Mouse (Mus musculus) midbrain, embryonic 14.5 days (tissue): ENCODE measurements around the gene Scnn1b. TPM values are rescaled to one million over a fixed set of nuclear protein-coding genes. Genes with fewer than 3 reads are reported as not detected.

Experiments used
- ATAC-seq: fragments of 200-750 bp; cut with Nextera tagmentation; 2 replicates; pipeline ENCODE4 v1.8.0; 2017; ENCODE audit warnings: moderate number of reproducible peaks, moderate library complexity; ENCODE audit not compliant: low FRiP score, low TSS enrichment
- DNase-seq: peaks from one replicate; pipeline ENCODE4 v3.0.0-alpha.2; 2015
- H3K27ac ChIP-seq: fragments of 300-500 bp; sonication (generic); replicated peaks from 2 replicates; pipeline ENCODE4 v1.5.1; 2014; ENCODE audit warnings: mild to moderate bottlenecking, low read depth, low read length, moderate library complexity
- H3K27me3 ChIP-seq: fragments of 300-500 bp; sonication (generic); 2 replicates; pipeline ENCODE4 v1.6.1; 2014; ENCODE audit warnings: low read length, control low read depth, mixed read lengths; ENCODE audit not compliant: control insufficient read depth, insufficient read depth
- H3K36me3 ChIP-seq: fragments of 300-500 bp; sonication (generic); 2 replicates; pipeline ENCODE4 v1.6.1; 2014; ENCODE audit warnings: low read length, control low read depth; ENCODE audit not compliant: control insufficient read depth, insufficient read depth
- H3K4me1 ChIP-seq: fragments of 300-500 bp; sonication (generic); 2 replicates; pipeline ENCODE4 v1.6.1; 2014; ENCODE audit warnings: mild to moderate bottlenecking, antibody characterized with exemption, low read length, control low read depth; ENCODE audit not compliant: control insufficient read depth, insufficient read depth
- H3K4me2 ChIP-seq: fragments of 300-500 bp; sonication (generic); 2 replicates; pipeline ENCODE4 v1.6.1; 2014; ENCODE audit warnings: mild to moderate bottlenecking, low read length, moderate library complexity
- H3K4me3 ChIP-seq: fragments of 300-500 bp; sonication (generic); replicated peaks from 2 replicates; pipeline ENCODE4 v1.5.1; 2014; ENCODE audit warnings: low read depth, low read length
- H3K9ac ChIP-seq: fragments of 300-500 bp; sonication (generic); replicated peaks from 2 replicates; pipeline ENCODE4 v1.6.1; 2014; ENCODE audit warnings: mild to moderate bottlenecking, low read length, moderate library complexity
- H3K9me3 ChIP-seq: fragments of 300-500 bp; sonication (generic); 2 replicates; pipeline ENCODE4 v1.6.1; 2016; ENCODE audit warnings: low read length, control low read depth, mixed read lengths; ENCODE audit not compliant: control insufficient read depth
- WGBS: fragments of 180-500 bp; shearing (Covaris S2); extraction: QIAGEN DNeasy Blood & Tissue Kit; methylation state at CpG from one replicate; pipeline ENCODE4 v1.1.7; 2014; 5-methylcytosine and 5-hydroxymethylcytosine counted together
- polyA plus RNA-seq: library from polyadenylated mRNA; unstranded; fragments of >200 nt; fragmentation: Nextera tagmentation; extraction: Ambion mirVana; gene quantifications from 2 replicates; pipeline ENCODE4 v1.2.1, GENCODE M21; 2014

Gene Scnn1b
- 0.11 and 0.13 TPM in 2 replicates for polyA plus RNA-seq

GRCm38 (mm10) chr7:121864858-121865585, at the start of gene Scnn1b:
Scnn1b (plus strand) TSS chr7:121865038.
- Histone ChIP-seq H3K4me1 (0 out of 2 replicates have a peak, but pooled peaks cover 6% of the 10 kb centered on the region), H3K36me3 (no peaks in the 10 kb centered on the region), H3K27me3 (peaks cover 9% of the 10 kb centered on the region; the same call in 1 of the 2 replicates), H3K9ac (peak within 1 kb of the TSS; percentile 20; the same call in 1 of the 2 replicates), H3K27ac (no peak within 1 kb of the TSS), H3K4me2 (peak within 1 kb of the TSS; percentile 67), H3K9me3 (no peaks in the 10 kb centered on the region), H3K4me3 (peak within 1 kb of the TSS; percentile 33)
- peak; percentile 24 for DNase-seq
- WGBS: 3% methylated on average over 39 of the region's 42 CpGs
- ATAC-seq: no peak

DNA sequence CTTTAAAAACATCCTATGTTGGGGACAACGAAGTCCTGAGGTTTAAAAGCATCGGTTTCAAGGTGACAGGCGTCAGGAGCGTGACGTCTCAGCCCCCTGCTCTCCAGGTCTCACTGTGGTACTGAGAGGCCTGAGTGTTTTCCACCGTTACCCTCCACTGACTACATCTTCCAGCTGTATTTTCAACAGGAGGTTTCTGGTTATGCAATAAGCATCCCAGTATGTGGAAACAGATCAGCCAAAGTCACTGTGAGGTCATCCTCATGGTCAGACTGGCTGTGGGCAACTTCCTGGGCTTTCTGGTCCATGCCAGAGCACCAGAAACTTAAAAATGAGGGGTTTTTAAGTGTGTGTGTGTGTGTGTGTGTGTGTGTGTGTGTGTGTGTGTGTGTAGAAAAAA, 43.2 kb upstream of the Scnn1b start:
- no peak overlapping the region for H3K27ac ChIP-seq
- no peaks in the 10 kb centered on the region for H3K9me3 ChIP-seq
- H3K27me3 ChIP-seq: no peaks in the 10 kb centered on the region
- H3K4me1 ChIP-seq: no peaks in the 10 kb centered on the region
- no peak overlapping the region for H3K9ac ChIP-seq
- no peaks in the 10 kb centered on the region for H3K36me3 ChIP-seq
- WGBS: 91% methylated on average over 6 of the region's 6 CpGs
- H3K4me2 ChIP-seq: no peak overlapping the region
- H3K4me3 ChIP-seq: no peak overlapping the region
- no peak for ATAC-seq
- DNase-seq: no peak

DNA sequence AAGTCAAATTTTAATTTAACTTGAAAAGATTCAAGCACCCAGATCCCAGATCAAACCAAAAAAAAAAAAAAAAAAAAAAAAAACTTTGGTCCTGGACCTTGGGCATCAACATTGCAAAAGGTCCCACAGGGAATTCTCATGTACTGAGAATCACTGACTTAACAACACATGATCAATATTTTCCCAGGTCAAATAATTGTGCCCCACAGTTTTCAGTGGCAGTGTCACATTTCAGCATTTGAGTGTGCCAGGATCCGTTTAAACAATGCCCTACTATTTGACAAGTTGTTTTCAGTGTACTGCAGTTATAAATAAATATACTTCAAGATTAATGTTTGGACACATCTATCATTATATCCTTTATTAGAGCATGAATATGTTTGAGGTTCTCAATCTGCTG, 36.4 kb upstream of the Scnn1b start:
- no peak for DNase-seq
- WGBS: 90% methylated on average over 1 of the region's 1 CpGs
- Histone ChIP-seq H3K4me3 (no peak overlapping the region), H3K36me3 (no peaks in the 10 kb centered on the region), H3K9ac (no peak overlapping the region), H3K4me2 (no peak overlapping the region), H3K4me1 (no peaks in the 10 kb centered on the region), H3K27ac (no peak overlapping the region), H3K9me3 (no peaks in the 10 kb centered on the region), H3K27me3 (no peaks in the 10 kb centered on the region)
- no peak for ATAC-seq

- no peaks in the 10 kb centered on the region for H3K9me3 ChIP-seq
- H3K27me3 ChIP-seq: no peaks in the 10 kb centered on the region
- WGBS: 84% methylated on average over 7 of the region's 7 CpGs
- ATAC-seq: no peak
- DNase-seq: no peak
- no peak overlapping the region for H3K9ac ChIP-seq
- no peaks in the 10 kb centered on the region for H3K4me1 ChIP-seq
- no peak overlapping the region for H3K4me3 ChIP-seq
- no peak overlapping the region for H3K27ac ChIP-seq
- no peaks in the 10 kb centered on the region for H3K36me3 ChIP-seq
- no peak overlapping the region for H3K4me2 ChIP-seq
Observed at GRCm38 (mm10) chr7:121835392-121835791, 29.4 kb upstream of the Scnn1b start.

DNA sequence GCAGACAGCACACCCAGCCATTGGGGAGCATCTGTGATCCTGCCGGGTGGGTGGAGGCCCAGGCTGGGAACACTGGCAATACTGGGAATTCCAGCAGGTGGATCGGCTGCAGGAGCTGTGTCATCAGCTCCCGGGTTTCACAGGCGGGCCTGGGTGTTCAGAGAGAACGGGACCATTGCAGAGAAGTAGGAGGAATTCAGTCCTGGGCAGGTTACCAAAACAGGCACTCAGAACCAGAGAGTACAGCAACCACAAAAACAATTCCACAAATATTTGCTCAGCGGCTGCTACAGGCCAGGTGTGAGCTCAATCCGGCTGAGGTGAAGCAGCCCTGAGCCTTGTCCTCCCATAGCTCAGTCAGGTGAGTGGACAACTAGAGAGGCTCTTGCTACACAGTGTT, 28.0 kb upstream of the Scnn1b start:
- Histone ChIP-seq H3K27me3 (no peaks in the 10 kb centered on the region), H3K4me2 (no peak overlapping the region), H3K4me1 (no peaks in the 10 kb centered on the region), H3K4me3 (no peak overlapping the region), H3K9me3 (no peaks in the 10 kb centered on the region), H3K9ac (no peak overlapping the region), H3K36me3 (no peaks in the 10 kb centered on the region), H3K27ac (no peak overlapping the region)
- no peak for DNase-seq
- no peak for ATAC-seq
- 92% methylated on average over 7 of the region's 7 CpGs for WGBS

DNA sequence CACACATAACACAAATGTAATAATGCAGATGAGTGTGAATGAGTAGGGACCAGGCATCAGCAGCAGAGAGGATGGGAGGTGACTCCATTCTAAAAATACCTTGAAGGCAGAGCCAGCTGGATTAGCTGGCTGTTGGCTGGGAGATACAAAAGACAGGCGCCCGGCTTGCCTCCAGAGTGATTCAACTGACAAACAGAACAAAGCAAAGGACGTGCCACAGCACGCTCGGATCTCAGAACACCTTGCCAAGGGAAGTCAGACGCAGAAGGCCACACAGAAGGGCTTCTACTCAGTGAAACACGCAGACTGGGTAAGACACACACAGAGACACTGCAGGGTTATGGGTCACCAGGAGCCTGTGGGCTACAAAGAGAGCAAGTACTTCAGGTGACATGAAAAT, 24.0 kb upstream of the Scnn1b start:
- no peak for DNase-seq
- Histone ChIP-seq H3K4me2 (no peak overlapping the region), H3K9me3 (no peaks in the 10 kb centered on the region), H3K27me3 (no peaks in the 10 kb centered on the region), H3K27ac (no peak overlapping the region), H3K4me1 (no peaks in the 10 kb centered on the region), H3K4me3 (no peak overlapping the region), H3K9ac (no peak overlapping the region), H3K36me3 (no peaks in the 10 kb centered on the region)
- WGBS: 70% methylated on average over 7 of the region's 7 CpGs
- ATAC-seq: no peak

DNA sequence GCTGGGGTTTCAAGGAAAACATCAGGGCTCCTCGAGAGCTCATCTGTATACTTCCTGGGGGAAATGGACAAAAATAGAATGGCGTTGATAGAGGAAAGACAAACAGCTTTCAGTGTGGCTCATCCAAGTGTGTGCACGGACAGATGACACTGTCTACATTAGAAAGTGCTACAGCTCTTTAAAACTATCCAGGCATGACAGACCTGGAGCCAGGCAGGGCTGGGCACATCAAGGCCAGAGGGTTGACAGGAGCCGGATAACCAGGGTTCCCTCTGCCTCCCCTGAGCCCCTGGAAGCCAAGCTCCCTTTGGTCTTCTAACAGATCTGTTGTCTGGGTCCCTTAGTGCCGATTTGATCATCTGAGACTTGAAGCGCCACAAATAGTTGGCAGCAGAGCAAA, 22.6 kb upstream of the Scnn1b start:
- no peak overlapping the region for H3K4me3 ChIP-seq
- DNase-seq (no peak), ATAC-seq (no peak)
- no peaks in the 10 kb centered on the region for H3K4me1 ChIP-seq
- H3K9me3 ChIP-seq: no peaks in the 10 kb centered on the region
- no peaks in the 10 kb centered on the region for H3K36me3 ChIP-seq
- H3K4me2 ChIP-seq: no peak overlapping the region
- WGBS: 79% methylated on average over 6 of the region's 6 CpGs
- H3K27ac ChIP-seq: no peak overlapping the region
- H3K27me3 ChIP-seq: no peaks in the 10 kb centered on the region
- H3K9ac ChIP-seq: no peak overlapping the region

GRCm38 (mm10) chr7:121845964-121846363, 18.9 kb upstream of the Scnn1b start:
- no peak for ATAC-seq
- Histone ChIP-seq H3K27ac (no peak overlapping the region), H3K4me1 (no peaks in the 10 kb centered on the region), H3K4me3 (no peak overlapping the region), H3K27me3 (no peaks in the 10 kb centered on the region), H3K4me2 (no peak overlapping the region), H3K9me3 (no peaks in the 10 kb centered on the region), H3K36me3 (no peaks in the 10 kb centered on the region), H3K9ac (no peak overlapping the region)
- WGBS: 85% methylated on average over 6 of the region's 6 CpGs
- no peak for DNase-seq

DNA sequence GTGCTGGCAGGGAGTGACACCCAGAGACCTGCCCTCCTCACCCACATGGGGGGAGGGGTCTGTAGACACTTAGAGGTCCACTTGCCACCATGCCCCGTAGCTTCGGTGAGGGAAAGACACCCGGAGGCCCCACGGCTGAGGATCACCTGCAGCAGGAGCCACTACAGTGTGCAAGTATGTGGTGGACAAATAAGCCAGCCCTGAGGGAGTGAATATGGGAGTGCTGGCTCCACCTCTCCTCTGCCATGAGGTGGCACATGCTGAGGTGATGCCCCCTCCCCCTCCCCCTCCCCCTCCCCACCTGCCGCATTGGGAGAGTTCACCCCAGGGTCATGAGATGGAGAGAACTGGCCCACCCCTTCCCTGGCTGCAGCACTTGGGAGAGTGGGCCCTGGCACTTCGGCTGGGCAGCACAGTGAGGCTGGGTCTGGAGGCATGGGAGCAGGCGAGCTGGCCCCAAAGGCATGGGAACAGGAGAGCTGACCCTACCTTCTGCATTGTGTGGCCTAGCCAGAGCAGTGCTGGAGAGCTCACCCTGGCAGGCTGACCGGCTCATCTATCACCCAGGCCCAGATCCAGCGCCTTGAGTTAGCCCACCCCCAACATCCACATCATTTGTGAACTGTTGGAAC, 16.2 kb upstream of the Scnn1b start:
- Histone ChIP-seq H3K27ac (no peak overlapping the region), H3K4me3 (no peak overlapping the region), H3K9me3 (no peaks in the 10 kb centered on the region), H3K4me2 (no peak overlapping the region), H3K27me3 (no peaks in the 10 kb centered on the region), H3K36me3 (no peaks in the 10 kb centered on the region), H3K4me1 (no peaks in the 10 kb centered on the region), H3K9ac (no peak overlapping the region)
- DNase-seq (no peak), ATAC-seq (no peak)
- 84% methylated on average over 8 of the region's 9 CpGs for WGBS
